Mouse (Mus musculus): ENCODE measurements around the gene Slc5a2. TPM values are rescaled to one million over a fixed set of nuclear protein-coding genes. Genes with fewer than 3 reads are reported as not detected.

The Slc5a2 gene
- polyA plus RNA-seq, 1 experiment from 2014 or later: 0.19 TPM

- H3K4me2 ChIP-seq: no peak overlapping the region
- H3K4me1 ChIP-seq: peaks cover 12% of the 10 kb centered on the region
- WGBS: 50% methylated on average over 5 of the region's 5 CpGs
These were observed 18.6 kb downstream of the Slc5a2 start for GRCm38 (mm10) chr7:128284047-128284446.

DNA sequence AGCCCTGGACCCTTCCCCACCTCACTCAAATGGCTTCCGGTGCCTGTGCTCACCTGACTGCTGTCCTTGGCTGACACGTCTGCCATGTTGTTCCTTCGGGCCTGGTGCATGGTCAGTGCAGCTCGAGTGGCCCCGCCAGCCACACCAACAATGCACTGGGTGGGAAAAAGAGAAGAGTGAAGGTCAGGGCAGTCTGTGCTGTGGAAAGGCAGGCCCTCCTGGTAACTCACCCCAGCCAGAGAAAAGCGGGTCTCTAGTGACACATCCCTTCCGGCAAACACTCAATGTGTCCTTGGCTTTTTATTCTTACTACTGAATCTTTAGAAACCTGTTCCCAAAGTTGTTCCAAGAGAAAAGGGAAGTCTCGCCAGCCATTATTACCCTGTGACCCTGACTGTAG, 19.6 kb downstream of the Slc5a2 start:
- H3K9ac ChIP-seq: no peak overlapping the region
- no peak for ATAC-seq (ENCODE audit: borderline replicate concordance, extremely low read depth, low FRiP score, low TSS enrichment)
- H3K4me3 ChIP-seq: no peak overlapping the region
- no peaks in the 10 kb centered on the region for H3K9me3 ChIP-seq
- no peaks in the 10 kb centered on the region for H3K27me3 ChIP-seq
- 86% methylated on average over 8 of the region's 8 CpGs for WGBS
- no peak overlapping the region for H3K4me2 ChIP-seq
- H3K36me3 ChIP-seq: peaks cover 32% of the 10 kb centered on the region
- H3K4me1 ChIP-seq: peaks cover 12% of the 10 kb centered on the region
- H3K27ac ChIP-seq: no peak overlapping the region

More at GRCm38 (mm10) chr7:128284047-128284446, 18.6 kb downstream of the Slc5a2 start:
- H3K9me3 ChIP-seq: no peaks in the 10 kb centered on the region
- no peak overlapping the region for H3K9ac ChIP-seq
- peaks cover 38% of the 10 kb centered on the region for H3K36me3 ChIP-seq
- no peak overlapping the region for H3K4me3 ChIP-seq
- no peak for ATAC-seq (ENCODE audit: borderline replicate concordance, extremely low read depth, low FRiP score, low TSS enrichment)
- no peaks in the 10 kb centered on the region for H3K27me3 ChIP-seq
- H3K27ac ChIP-seq: peak overlapping the region; percentile 86

DNA sequence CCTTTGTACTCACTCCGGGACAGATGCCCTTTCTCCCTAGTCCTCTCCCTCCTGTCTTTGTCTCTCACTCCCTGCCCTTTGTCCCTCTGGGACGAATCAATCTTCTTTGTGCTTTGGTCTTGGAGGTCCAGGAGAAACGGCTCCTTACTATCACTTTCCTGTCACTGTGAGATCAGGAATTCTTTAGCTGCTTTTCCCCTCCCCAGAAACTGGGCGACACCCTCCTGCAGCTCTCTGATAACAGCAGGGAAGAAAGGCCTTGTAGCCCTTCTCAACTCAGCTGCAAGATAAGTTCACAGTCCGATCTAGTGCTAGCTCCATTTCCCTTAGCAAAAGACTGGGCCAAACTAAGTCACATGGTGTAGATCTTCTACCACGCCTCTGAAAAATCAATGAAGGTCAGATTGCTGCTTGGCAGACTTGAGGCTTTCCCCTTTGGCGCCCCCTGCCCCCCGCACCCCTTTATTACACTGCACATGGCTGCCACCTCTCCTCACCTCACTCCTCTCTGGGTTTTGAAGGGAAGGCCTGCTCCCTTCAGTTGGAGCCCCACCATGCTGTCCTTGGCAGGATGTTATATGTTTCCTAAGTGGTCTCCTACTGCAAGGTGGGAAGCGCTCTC, 23.6 kb downstream of the Slc5a2 start:
- Histone ChIP-seq H3K27ac (0 out of 2 replicates have a peak overlapping the region, but pooled peaks have one; percentile 11), H3K27me3 (no peaks in the 10 kb centered on the region), H3K4me2 (no peak overlapping the region), H3K4me1 (peaks cover 7% of the 10 kb centered on the region; the same call in 1 of the 2 replicates), H3K9ac (no peak overlapping the region), H3K36me3 (peaks cover 49% of the 10 kb centered on the region), H3K9me3 (no peaks in the 10 kb centered on the region), H3K4me3 (no peak overlapping the region)
- ATAC-seq (ENCODE audit: borderline replicate concordance, extremely low read depth, low FRiP score, low TSS enrichment): peak; percentile 76
- WGBS: 21% methylated on average over 9 of the region's 9 CpGs

DNA sequence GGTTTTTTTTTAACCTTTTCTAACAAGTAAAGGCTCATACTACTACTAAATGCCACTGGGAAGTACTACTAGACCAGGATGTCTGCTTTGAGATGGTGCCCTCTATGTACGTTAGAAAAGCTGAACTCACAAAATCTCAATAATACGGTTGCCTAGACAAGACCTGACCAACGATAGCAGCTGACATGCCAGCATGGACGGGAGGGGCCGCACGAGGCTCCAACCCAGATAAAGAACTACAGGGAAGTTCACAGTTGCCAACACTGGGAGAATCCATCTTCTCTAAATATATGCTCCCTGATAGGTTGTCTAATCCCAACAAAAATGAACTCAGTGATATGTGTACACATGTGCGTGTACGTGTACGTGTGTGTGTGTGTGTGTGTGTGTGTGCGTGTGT, 29.3 kb downstream of the Slc5a2 start:
- no peaks in the 10 kb centered on the region for H3K27me3 ChIP-seq
- H3K27ac ChIP-seq: no peak overlapping the region
- no peak overlapping the region for H3K4me3 ChIP-seq
- no peak overlapping the region for H3K9ac ChIP-seq
- H3K36me3 ChIP-seq: peaks cover 30% of the 10 kb centered on the region; the same call in 1 of the 2 replicates
- no peak overlapping the region for H3K4me2 ChIP-seq
- peaks cover 23% of the 10 kb centered on the region for H3K4me1 ChIP-seq
- no peaks in the 10 kb centered on the region for H3K9me3 ChIP-seq
- WGBS: 88% methylated on average over 10 of the region's 10 CpGs
- ATAC-seq (ENCODE audit: borderline replicate concordance, extremely low read depth, low FRiP score, low TSS enrichment): no peak

GRCm38 (mm10) chr7:128296514-128296913, 31.1 kb downstream of the Slc5a2 start:
- Histone ChIP-seq H3K4me3 (peak overlapping the region; percentile 91; the same call in 1 of the 2 replicates), H3K27me3 (no peaks in the 10 kb centered on the region), H3K9me3 (no peaks in the 10 kb centered on the region), H3K4me1 (peaks cover 23% of the 10 kb centered on the region), H3K27ac (no peak overlapping the region), H3K4me2 (peak overlapping the region; percentile 83), H3K36me3 (peaks cover 16% of the 10 kb centered on the region; the same call in 1 of the 2 replicates), H3K9ac (no peak overlapping the region)
- 72% methylated on average over 3 of the region's 3 CpGs for WGBS
- no peak for ATAC-seq (ENCODE audit: borderline replicate concordance, extremely low read depth, low FRiP score, low TSS enrichment)

- WGBS: 26% methylated on average over 10 of the region's 10 CpGs
- Histone ChIP-seq H3K27me3 (no peaks in the 10 kb centered on the region), H3K4me2 (peak overlapping the region; percentile 83), H3K36me3 (peaks cover 13% of the 10 kb centered on the region; the same call in 1 of the 2 replicates), H3K4me1 (peaks cover 26% of the 10 kb centered on the region), H3K9ac (peak overlapping the region; percentile 96), H3K4me3 (peak overlapping the region; percentile 91), H3K9me3 (no peaks in the 10 kb centered on the region), H3K27ac (peak overlapping the region; percentile 93)
- no peak for ATAC-seq (ENCODE audit: borderline replicate concordance, extremely low read depth, low FRiP score, low TSS enrichment)
These were observed 31.8 kb downstream of the Slc5a2 start for GRCm38 (mm10) chr7:128297291-128297616.

DNA sequence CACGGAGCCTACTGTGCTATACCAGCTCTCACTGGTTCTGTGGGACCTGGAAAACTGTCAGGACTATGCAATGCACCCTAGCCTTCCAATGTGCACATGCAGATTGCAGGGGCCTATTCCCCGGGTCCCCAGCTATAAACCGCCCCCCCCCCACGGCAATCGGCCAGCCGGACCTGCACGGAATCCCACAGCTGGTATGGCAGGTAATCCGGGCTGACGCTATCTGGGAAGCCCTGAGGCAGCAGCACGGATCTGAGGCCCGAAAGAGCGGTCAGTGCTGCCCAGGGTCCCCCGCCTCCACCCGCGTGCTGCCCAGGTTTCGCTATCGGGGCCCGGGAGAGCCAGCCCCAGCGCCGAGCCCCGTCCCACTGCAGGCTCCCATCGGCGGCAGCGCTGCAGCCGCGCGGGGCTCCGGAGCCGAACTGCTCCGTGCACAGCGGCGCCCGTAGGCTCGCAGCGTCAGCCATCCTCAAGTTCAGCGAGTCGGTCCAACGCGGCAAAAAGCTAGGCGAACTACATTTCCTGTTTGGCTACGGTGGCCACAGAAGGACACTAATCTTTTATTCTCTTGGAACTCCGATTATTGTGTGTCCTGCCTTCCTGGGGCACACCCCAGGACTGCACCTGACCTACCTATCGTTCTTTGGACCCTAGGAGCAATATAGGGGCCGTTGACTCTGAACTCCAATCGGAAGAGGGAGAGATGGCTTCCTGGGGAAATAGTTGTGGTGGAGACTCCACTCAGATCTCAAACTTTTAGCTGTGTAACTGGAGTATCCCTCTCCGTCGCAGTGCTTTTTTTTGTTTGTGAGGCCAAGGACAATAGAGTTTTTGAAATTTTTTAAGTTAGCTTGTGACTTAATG, 32.4 kb downstream of the Slc5a2 start, which contains the start of gene BC017158:
Gene BC017158 (minus strand): TSS at position 554 of the 864 bp plus-strand sequence.
- peak; percentile 69 for ATAC-seq (ENCODE audit: borderline replicate concordance, extremely low read depth, low FRiP score, low TSS enrichment)
- WGBS: 2% methylated on average over 47 of the region's 47 CpGs
- Histone ChIP-seq H3K27me3 (no peaks in the 10 kb centered on the region), H3K9ac (peak within 1 kb of the TSS; percentile 96), H3K27ac (peak within 1 kb of the TSS; percentile 93), H3K4me3 (peak within 1 kb of the TSS; percentile 91), H3K4me1 (peaks cover 26% of the 10 kb centered on the region), H3K4me2 (peak within 1 kb of the TSS; percentile 83), H3K36me3 (peaks cover 10% of the 10 kb centered on the region; the same call in 1 of the 2 replicates), H3K9me3 (no peaks in the 10 kb centered on the region)

GRCm38 (mm10) chr7:128298481-128299342, 33.3 kb downstream of the Slc5a2 start:
- H3K4me1 ChIP-seq: peaks cover 27% of the 10 kb centered on the region
- peak overlapping the region; percentile 96 for H3K9ac ChIP-seq
- peaks cover 5% of the 10 kb centered on the region; the same call in 1 of the 2 replicates for H3K36me3 ChIP-seq
- 67% methylated on average over 8 of the region's 8 CpGs for WGBS
- H3K4me3 ChIP-seq: peak overlapping the region; percentile 91
- H3K9me3 ChIP-seq: no peaks in the 10 kb centered on the region
- H3K27ac ChIP-seq: peak overlapping the region; percentile 93
- ATAC-seq (ENCODE audit: borderline replicate concordance, extremely low read depth, low FRiP score, low TSS enrichment): no peak
- H3K4me2 ChIP-seq: peak overlapping the region; percentile 83
- H3K27me3 ChIP-seq: no peaks in the 10 kb centered on the region

DNA sequence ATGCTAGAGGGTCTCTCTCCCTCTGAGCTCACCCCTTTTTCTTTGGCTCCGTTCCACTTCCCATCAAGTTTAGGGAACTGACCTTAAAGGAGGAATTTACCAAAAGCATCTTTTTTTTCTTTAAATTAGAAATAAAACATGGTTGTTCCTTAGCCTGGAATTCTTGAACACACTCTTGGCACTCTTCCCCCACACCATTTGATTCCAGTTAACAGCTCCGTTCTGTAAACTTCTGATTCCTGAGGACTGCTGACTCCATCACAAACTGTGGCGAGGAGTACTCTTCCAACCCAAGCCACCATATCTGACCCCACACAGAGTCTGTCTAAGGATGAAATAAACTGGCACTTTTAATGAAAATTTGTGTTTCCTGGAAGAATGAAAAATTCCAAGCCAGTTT, 35.5 kb downstream of the Slc5a2 start:
- Histone ChIP-seq H3K9me3 (no peaks in the 10 kb centered on the region), H3K4me1 (peaks cover 36% of the 10 kb centered on the region), H3K27me3 (no peaks in the 10 kb centered on the region), H3K9ac (no peak overlapping the region), H3K36me3 (no peaks in the 10 kb centered on the region), H3K4me2 (no peak overlapping the region), H3K27ac (peak overlapping the region; percentile 4; the same call in 1 of the 2 replicates), H3K4me3 (no peak overlapping the region)
- ATAC-seq (ENCODE audit: borderline replicate concordance, extremely low read depth, low FRiP score, low TSS enrichment): no peak
- WGBS: 43% methylated on average over 3 of the region's 3 CpGs

GRCm38 (mm10) chr7:128302151-128302550, 36.7 kb downstream of the Slc5a2 start:
- ATAC-seq (ENCODE audit: borderline replicate concordance, extremely low read depth, low FRiP score, low TSS enrichment): no peak
- no peaks in the 10 kb centered on the region for H3K27me3 ChIP-seq

GRCm38 (mm10) chr7:128304198-128304597, 38.7 kb downstream of the Slc5a2 start:
- no peak overlapping the region for H3K9ac ChIP-seq
- H3K4me2 ChIP-seq: 0 out of 2 replicates have a peak overlapping the region, but pooled peaks have one; percentile 0
- 54% methylated on average over 6 of the region's 6 CpGs for WGBS
- no peaks in the 10 kb centered on the region for H3K36me3 ChIP-seq
- peak; percentile 55; the same call in 1 of the 2 replicates for ATAC-seq (ENCODE audit: borderline replicate concordance, extremely low read depth, low FRiP score, low TSS enrichment)
- peak overlapping the region; percentile 67 for H3K27ac ChIP-seq
- H3K9me3 ChIP-seq: no peaks in the 10 kb centered on the region
- no peak overlapping the region for H3K4me3 ChIP-seq
- no peaks in the 10 kb centered on the region for H3K27me3 ChIP-seq
- H3K4me1 ChIP-seq: peaks cover 34% of the 10 kb centered on the region

More at GRCm38 (mm10) chr7:128302151-128302550, 36.7 kb downstream of the Slc5a2 start:
- Histone ChIP-seq H3K4me1 (peaks cover 26% of the 10 kb centered on the region), H3K9me3 (no peaks in the 10 kb centered on the region), H3K36me3 (no peaks in the 10 kb centered on the region), H3K4me2 (no peak overlapping the region), H3K9ac (no peak overlapping the region), H3K4me3 (no peak overlapping the region), H3K27ac (no peak overlapping the region)
- WGBS: 65% methylated on average over 3 of the region's 3 CpGs
